ENCODE assay signal across 8 mouse cellular contexts in genomic region chr9:45953511-45954293, GRCm38 (mm10). TPM values are rescaled to one million over a fixed set of nuclear protein-coding genes. Genes with fewer than 3 reads are reported as not detected.
DNase-seq lines count a peak whose midpoint lies in the region; ATAC-seq and TF ChIP-seq lines count a peak whose summit lies in the region.

No protein-coding gene starts in this region.

- peak overlapping the region; percentile 89 for H3K9ac ChIP-seq in forebrain, embryonic 12.5 days
- peak overlapping the region; percentile 94 for H3K9ac ChIP-seq in limb, embryonic 12.5 days (replicated peaks)

- H3K36me3 ChIP-seq in E14TG2a.4 (ENCODE audit: insufficient read depth, low read length): peaks cover 42% of the 10 kb centered on the region
- H3K36me3 ChIP-seq in forebrain, embryonic 12.5 days (replicated peaks): peaks cover 23% of the 10 kb centered on the region
- H3K36me3 ChIP-seq in limb, embryonic 12.5 days: peaks cover 40% of the 10 kb centered on the region

- 66% methylated on average over 13 of the region's 13 CpGs for WGBS in forebrain, embryonic 12.5 days
- 61% methylated on average over 13 of the region's 13 CpGs for WGBS in limb, embryonic 12.5 days

- no peak for TF ChIP-seq CTCF in gastrocnemius, adult 2 months (IDR thresholded peaks at IDR 0.05)
- TF ChIP-seq CTCF in E14TG2a.4 (conservative IDR thresholded peaks at IDR 0.05; ENCODE audit: low read length): no peak

- H3K27me3 ChIP-seq in E14TG2a.4 (ENCODE audit: insufficient read depth, low read length): 0 out of 2 replicates have a peak, but pooled peaks cover 5% of the 10 kb centered on the region
- no peaks in the 10 kb centered on the region for H3K27me3 ChIP-seq in forebrain, embryonic 12.5 days
- H3K27me3 ChIP-seq in limb, embryonic 12.5 days: no peaks in the 10 kb centered on the region

- peak overlapping the region; percentile 92 for H3K4me2 ChIP-seq in forebrain, embryonic 12.5 days
- H3K4me2 ChIP-seq in limb, embryonic 12.5 days: peak overlapping the region; percentile 84

- H3K4me1 ChIP-seq in E14TG2a.4 (replicated peaks; ENCODE audit: low read depth, low read length): peaks cover 29% of the 10 kb centered on the region
- peaks cover 32% of the 10 kb centered on the region for H3K4me1 ChIP-seq in forebrain, embryonic 12.5 days
- peaks cover 23% of the 10 kb centered on the region for H3K4me1 ChIP-seq in limb, embryonic 12.5 days (replicated peaks)

- peak overlapping the region; percentile 100 for H3K27ac ChIP-seq in gastrocnemius, adult 2 months
- H3K27ac ChIP-seq in forebrain, embryonic 12.5 days: 0 out of 2 replicates have a peak overlapping the region, but pooled peaks have one; percentile 84
- no peak overlapping the region for H3K27ac ChIP-seq in limb, embryonic 12.5 days

- no peak for ATAC-seq in forebrain, embryonic 12.5 days (ENCODE audit: low FRiP score)
- ATAC-seq in limb, embryonic 12.5 days (ENCODE audit: insufficient number of reproducible peaks, insufficient read depth, low FRiP score, low TSS enrichment, low read depth): no peak
- peak; percentile 6; the same call in 1 of the 2 replicates for ATAC-seq in monocyte, adult 5-6 weeks (replicated peaks; ENCODE audit: insufficient number of reproducible peaks, low FRiP score, low TSS enrichment, poor library complexity, severe bottlenecking)

- intact Hi-C loops in gastrocnemius, adult 2 months (cut with DNase I): loop anchor here (5.0 kb wide), 1 partner anchor 41 kb away; no protein-coding TSS in a partner anchor

- H3K4me3 ChIP-seq in gastrocnemius, adult 2 months: peak overlapping the region; percentile 77
- H3K4me3 ChIP-seq in E14TG2a.4 (replicated peaks; ENCODE audit: low read length): peak overlapping the region; percentile 88
- peak overlapping the region; percentile 87 for H3K4me3 ChIP-seq in forebrain, embryonic 12.5 days (replicated peaks)
- H3K4me3 ChIP-seq in limb, embryonic 12.5 days (replicated peaks): peak overlapping the region; percentile 88

- no peaks in the 10 kb centered on the region for H3K9me3 ChIP-seq in E14TG2a.4 (ENCODE audit: low read length)
- H3K9me3 ChIP-seq in forebrain, embryonic 12.5 days: no peaks in the 10 kb centered on the region
- H3K9me3 ChIP-seq in limb, embryonic 12.5 days: no peaks in the 10 kb centered on the region

- DNase-seq in gastrocnemius, adult 2 months: peak; percentile 57
- no peak for DNase-seq in gastrocnemius, adult 8-10 months (ENCODE audit: low spot score in 2 of 2)
- DNase-seq in c-Kit-positive CD71-positive TER-119-positive erythroid progenitor cells, embryonic 14.5 days (ENCODE audit: low spot score): no peak
- DNase-seq in ovary, postnatal 14 days (ENCODE audit: low spot score): no peak

RNA-seq across cellular contexts. Expression of gene Sidt2, which starts 1.4 kb away (rescaled TPM):
- total RNA-seq in gastrocnemius, adult 2 months (2021): 10 to 100 TPM; 66.2 to 72.2 TPM
- total RNA-seq in gastrocnemius, adult 8-10 months (2022): 10 to 100 TPM; 64.4 to 70.3 (median 67.4) TPM
- polyA plus RNA-seq in forebrain, embryonic 12.5 days (2016; fragmentation: Nextera tagmentation; extraction: Ambion mirVana): 26.8 and 30.7 TPM in 2 replicates
- polyA plus RNA-seq in limb, embryonic 12.5 days (2016; fragmentation: Nextera tagmentation; extraction: Ambion mirVana): 34.5 and 38.4 TPM in 2 replicates
- 40.2 to 62.3 TPM (median 50.1 TPM) in 3 replicates for total RNA-seq in monocyte, adult 5-6 weeks (2017)

RNA-seq across cellular contexts. Expression of gene Tagln, which starts 17.8 kb away (rescaled TPM):
- 10 to 100 TPM; 38.5 to 49.2 TPM for total RNA-seq in gastrocnemius, adult 2 months (2021)
- total RNA-seq in gastrocnemius, adult 8-10 months (2022): 10 to 100 TPM; 28.4 to 54.2 (median 31.7) TPM
- polyA plus RNA-seq in forebrain, embryonic 12.5 days (2016; fragmentation: Nextera tagmentation; extraction: Ambion mirVana): 10.4 and 16.7 TPM in 2 replicates
- 7.5 and 10.8 TPM in 2 replicates for polyA plus RNA-seq in limb, embryonic 12.5 days (2016; fragmentation: Nextera tagmentation; extraction: Ambion mirVana)
- total RNA-seq in monocyte, adult 5-6 weeks (2017): 0.68 TPM in 1 of 3 replicates, not detected in the others

RNA-seq across cellular contexts. Expression of gene Rnf214, which starts 47.0 kb away (rescaled TPM):
- 10 to 100 TPM; 25.3 to 31.0 TPM for total RNA-seq in gastrocnemius, adult 2 months (2021)
- 10 to 100 TPM; 23.7 to 28.9 (median 25.5) TPM for total RNA-seq in gastrocnemius, adult 8-10 months (2022)
- 92.3 and 96.8 TPM in 2 replicates for polyA plus RNA-seq in forebrain, embryonic 12.5 days (2016; fragmentation: Nextera tagmentation; extraction: Ambion mirVana)
- 57.9 and 61.7 TPM in 2 replicates for polyA plus RNA-seq in limb, embryonic 12.5 days (2016; fragmentation: Nextera tagmentation; extraction: Ambion mirVana)
- total RNA-seq in monocyte, adult 5-6 weeks (2017): 35.0 to 48.8 TPM (median 46.1 TPM) in 3 replicates

RNA-seq across cellular contexts. Expression of gene Pcsk7, which starts 47.4 kb away (rescaled TPM):
- 10 to 100 TPM in 1 of 2 experiments, 1 to 10 TPM in 1; 9.3 to 12.3 TPM for total RNA-seq in gastrocnemius, adult 2 months (2021)
- total RNA-seq in gastrocnemius, adult 8-10 months (2022): 10 to 100 TPM in 2 of 4 experiments, 1 to 10 TPM in 2; 7.9 to 14.1 (median 10.7) TPM
- 21.7 TPM in 2 replicates for polyA plus RNA-seq in forebrain, embryonic 12.5 days (2016; fragmentation: Nextera tagmentation; extraction: Ambion mirVana)
- polyA plus RNA-seq in limb, embryonic 12.5 days (2016; fragmentation: Nextera tagmentation; extraction: Ambion mirVana): 22.6 and 23.9 TPM in 2 replicates
- 23.5 to 44.2 TPM (median 36.3 TPM) in 3 replicates for total RNA-seq in monocyte, adult 5-6 weeks (2017)

RNA-seq across cellular contexts. Expression of gene Pafah1b2, which starts 58.8 kb away (rescaled TPM):
- 10 to 100 TPM; 28.0 to 29.5 TPM for total RNA-seq in gastrocnemius, adult 2 months (2021)
- total RNA-seq in gastrocnemius, adult 8-10 months (2022): 10 to 100 TPM; 19.1 to 25.8 (median 23.2) TPM
- 298 and 341 TPM in 2 replicates for polyA plus RNA-seq in forebrain, embryonic 12.5 days (2016; fragmentation: Nextera tagmentation; extraction: Ambion mirVana)
- 220 and 234 TPM in 2 replicates for polyA plus RNA-seq in limb, embryonic 12.5 days (2016; fragmentation: Nextera tagmentation; extraction: Ambion mirVana)
- 67.4 to 83.6 TPM (median 77.9 TPM) in 3 replicates for total RNA-seq in monocyte, adult 5-6 weeks (2017)

Comparison
In these comparisons a context has a peak if more than half of its experiments do, and no peak if none do; other contexts are left out.
1. RNA of gene Tagln, which starts 17.8 kb away (total RNA-seq): 38.5 to 49.2 TPM in gastrocnemius, adult 2 months and 28.4 to 54.2 TPM in gastrocnemius, adult 8-10 months; 0.68 TPM in monocyte, adult 5-6 weeks; every median in the first group is over 10 times any median in the second.
2. Peak in every context shown above with its lines, with median percentiles within 50 percentile points of each other: H3K4me3 ChIP-seq.